Mouse (Mus musculus) adrenal gland, adult 8-10 months (tissue): ENCODE results near the gene Atp1a4. TPM values are rescaled to one million over a fixed set of nuclear protein-coding genes. Genes with fewer than 3 reads are reported as not detected.

Experiments
- DNase-seq: peaks from one replicate; pipeline ENCODE4 v3.0.0; 2022
- total RNA-seq, 4 experiments: library from RNA; stranded (reverse); gene quantifications; 2 replicates each; pipeline ENCODE4 v1.2.4; 2022

Atp1a4 gene
- 1 to 10 TPM in 2 of 4 experiments, under 1 TPM in 2; 0.12 to 1.1 (median 0.76) TPM for total RNA-seq

GRCm38 (mm10) chr1:172258314-172258713, at the start of gene Atp1a4:
Gene Atp1a4 (minus strand): TSS chr1:172258414.
- DNase-seq, result no peak

- no peak for DNase-seq
Measured at GRCm38 (mm10) chr1:172307936-172308335, 49.7 kb upstream of the Atp1a4 start.

- no peak for DNase-seq
Measured at GRCm38 (mm10) chr1:172306885-172307284, 48.7 kb upstream of the Atp1a4 start.

GRCm38 (mm10) chr1:172306196-172306595, 48.0 kb upstream of the Atp1a4 start:
- DNase-seq, result no peak

- DNase-seq, result no peak
Measured at GRCm38 (mm10) chr1:172305635-172306034, 47.4 kb upstream of the Atp1a4 start.

- no peak for DNase-seq
Measured at GRCm38 (mm10) chr1:172305153-172305552, 46.9 kb upstream of the Atp1a4 start.

- no peak for DNase-seq
Measured at GRCm38 (mm10) chr1:172304443-172304842, 46.2 kb upstream of the Atp1a4 start.

GRCm38 (mm10) chr1:172302851-172303250, 44.6 kb upstream of the Atp1a4 start:
- no peak for DNase-seq

- no peak for DNase-seq
Measured at GRCm38 (mm10) chr1:172302311-172302710, 44.1 kb upstream of the Atp1a4 start.

- DNase-seq, result no peak
Measured at GRCm38 (mm10) chr1:172301180-172301579, 43.0 kb upstream of the Atp1a4 start.

GRCm38 (mm10) chr1:172300247-172300646, 42.0 kb upstream of the Atp1a4 start:
- peak; percentile 67 for DNase-seq

- no peak for DNase-seq
Measured at GRCm38 (mm10) chr1:172299528-172299927, 41.3 kb upstream of the Atp1a4 start.

GRCm38 (mm10) chr1:172297611-172298537, 39.7 kb upstream of the Atp1a4 start, which contains the start of gene Atp1a2:
Gene Atp1a2 (minus strand): TSS chr1:172298064.
- DNase-seq, result no peak

GRCm38 (mm10) chr1:172296816-172297510, 38.7 kb upstream of the Atp1a4 start:
- no peak for DNase-seq

- no peak for DNase-seq
Measured at GRCm38 (mm10) chr1:172295751-172296197, 37.6 kb upstream of the Atp1a4 start.

- DNase-seq, result no peak
Measured at GRCm38 (mm10) chr1:172293449-172293848, 35.2 kb upstream of the Atp1a4 start.

- DNase-seq, result no peak
Measured at GRCm38 (mm10) chr1:172292880-172293279, 34.7 kb upstream of the Atp1a4 start.

GRCm38 (mm10) chr1:172289617-172289946, 31.4 kb upstream of the Atp1a4 start:
- DNase-seq, result no peak

- peak; percentile 75 for DNase-seq
Measured at GRCm38 (mm10) chr1:172288900-172289616, 30.8 kb upstream of the Atp1a4 start.

GRCm38 (mm10) chr1:172286740-172287139, 28.5 kb upstream of the Atp1a4 start:
- no peak for DNase-seq

- DNase-seq, result no peak
Measured at GRCm38 (mm10) chr1:172284221-172284620, 26.0 kb upstream of the Atp1a4 start.

GRCm38 (mm10) chr1:172283073-172283472, 24.9 kb upstream of the Atp1a4 start:
- no peak for DNase-seq
